Mouse (Mus musculus): Measurements from ENCODE around the gene Pnldc1.

Pnldc1 gene

DNA sequence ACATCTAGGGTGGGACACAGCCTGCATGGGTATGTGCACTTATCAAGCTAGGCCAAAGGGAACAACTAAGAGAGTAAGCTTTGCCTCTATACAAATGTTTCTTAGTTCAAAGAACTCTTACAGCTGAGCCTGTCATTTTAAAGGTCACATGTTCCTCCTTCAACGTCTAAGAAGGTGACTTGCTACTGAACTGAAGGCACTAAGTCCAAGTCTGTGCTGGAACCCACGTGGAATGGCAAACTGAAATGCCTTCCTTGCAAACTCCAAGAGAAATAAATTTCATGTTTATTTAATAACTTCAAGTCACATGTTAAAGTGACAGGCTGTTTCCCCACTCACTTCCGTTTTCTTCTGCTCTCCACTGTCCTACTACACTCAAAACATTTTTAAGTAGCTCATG is 52.6 kb downstream of the Pnldc1 start:
- no peak for DNase-seq (ENCODE audit: low spot score)

DNA sequence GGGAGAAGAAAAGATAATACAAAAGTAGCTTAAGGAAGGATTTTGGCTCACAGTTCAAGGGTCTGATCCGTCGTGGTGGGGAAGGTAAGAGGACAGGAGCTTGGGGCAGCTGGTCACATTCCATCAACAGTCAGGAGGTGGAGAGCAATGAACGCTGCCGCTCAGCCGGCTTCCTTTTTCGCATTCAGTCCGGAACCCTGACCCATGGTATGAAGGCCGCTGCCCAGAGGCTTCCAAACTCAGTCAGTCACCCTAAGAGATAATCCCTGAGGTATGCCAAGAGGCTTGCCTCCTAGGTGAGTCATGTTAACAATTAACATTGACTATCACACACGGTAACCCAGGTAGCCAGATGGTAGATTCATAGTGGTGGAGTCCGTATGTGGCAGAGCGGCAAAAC is 55.6 kb downstream of the Pnldc1 start:
- no peak for DNase-seq (ENCODE audit: low spot score)

DNA sequence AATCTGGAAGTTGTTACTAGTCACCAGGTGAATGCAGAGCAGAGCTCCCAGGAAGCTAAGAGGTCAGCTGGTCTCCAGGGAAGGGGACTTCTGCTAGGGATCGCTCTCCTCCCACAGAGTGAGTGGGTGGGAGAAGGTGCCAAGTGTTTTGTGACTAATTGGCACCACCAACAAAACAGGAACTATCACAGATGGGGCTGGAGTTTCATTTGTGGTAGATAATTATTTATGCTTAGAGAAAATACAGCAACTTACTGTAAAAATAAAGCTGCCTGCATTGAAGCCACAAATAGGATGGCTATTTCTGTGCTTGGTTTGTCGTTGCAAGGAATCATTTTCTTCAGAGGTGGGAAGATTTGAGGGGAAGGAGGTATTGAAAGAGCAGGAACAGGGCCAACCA is 56.2 kb downstream of the Pnldc1 start:
- DNase-seq (ENCODE audit: low spot score): no peak

DNA sequence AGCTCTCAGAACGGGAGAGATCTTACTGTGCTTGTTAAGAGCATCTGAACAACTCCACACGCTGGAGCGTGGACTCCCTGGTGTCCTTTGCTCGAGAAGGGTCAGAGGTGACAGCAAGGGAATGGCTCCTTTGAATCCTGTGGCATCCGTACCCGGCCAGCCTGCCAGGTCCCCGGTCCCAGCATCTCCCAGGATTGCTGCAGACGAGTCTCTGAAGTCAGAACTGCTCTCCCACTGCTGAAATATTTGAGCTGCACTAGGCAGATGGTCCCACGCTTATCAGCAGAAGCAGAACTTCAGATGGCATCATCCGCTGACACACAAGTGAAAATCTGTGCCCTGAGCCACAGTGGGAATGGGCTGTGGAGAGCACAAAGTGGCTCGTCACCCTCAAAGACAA is 58.3 kb downstream of the Pnldc1 start:
- no peak for DNase-seq (ENCODE audit: low spot score)

DNA sequence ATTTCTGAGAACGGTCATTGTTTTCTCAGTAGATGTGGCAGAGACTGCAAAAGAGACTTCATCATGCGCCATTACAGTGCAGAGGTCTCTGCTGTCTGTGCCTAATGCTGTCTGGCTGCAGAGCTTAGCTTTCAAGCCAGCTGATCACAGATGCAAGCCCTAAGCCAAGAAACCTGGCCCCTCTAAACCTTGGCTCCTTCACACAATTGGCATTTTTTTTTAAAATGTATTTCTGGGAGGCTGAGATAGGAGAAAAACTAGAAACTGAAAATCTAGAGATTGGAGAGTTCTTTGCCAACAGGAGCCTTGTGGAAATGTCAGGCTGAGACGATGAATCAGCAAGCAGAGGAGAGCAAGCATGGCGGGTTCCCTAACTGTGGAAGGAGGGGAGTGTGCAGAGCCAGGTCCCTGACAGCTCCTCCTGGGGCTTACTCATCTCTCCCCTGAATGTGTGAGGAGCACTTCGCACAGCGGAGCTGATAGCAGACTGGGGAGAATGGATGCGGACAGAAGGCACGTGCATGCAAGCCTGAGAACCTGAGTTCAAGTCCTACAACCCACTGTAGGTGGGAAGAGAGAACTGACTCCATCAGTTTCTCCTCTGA is 60.1 kb downstream of the Pnldc1 start:
- no peak for DNase-seq (ENCODE audit: low spot score)

DNA sequence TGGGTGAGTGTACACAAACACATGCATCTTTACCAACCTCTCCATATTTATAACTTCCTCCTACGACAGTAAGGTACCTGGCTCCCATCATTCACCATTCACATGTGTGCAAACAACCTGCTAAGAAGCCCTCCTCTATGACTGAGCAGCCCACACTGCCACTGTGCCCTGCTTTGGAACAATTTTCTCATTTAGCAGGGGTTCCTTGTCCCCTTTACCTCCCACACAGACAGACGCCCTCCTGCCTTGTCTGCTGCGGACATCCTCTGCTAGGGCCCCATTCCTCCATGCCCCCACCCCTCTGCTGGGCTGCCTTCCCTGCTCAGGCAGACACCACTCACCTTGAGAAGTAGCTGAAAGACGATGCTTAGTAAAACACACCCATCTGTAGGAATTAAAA is 62.3 kb downstream of the Pnldc1 start:
- no peak for DNase-seq (ENCODE audit: low spot score)

DNA sequence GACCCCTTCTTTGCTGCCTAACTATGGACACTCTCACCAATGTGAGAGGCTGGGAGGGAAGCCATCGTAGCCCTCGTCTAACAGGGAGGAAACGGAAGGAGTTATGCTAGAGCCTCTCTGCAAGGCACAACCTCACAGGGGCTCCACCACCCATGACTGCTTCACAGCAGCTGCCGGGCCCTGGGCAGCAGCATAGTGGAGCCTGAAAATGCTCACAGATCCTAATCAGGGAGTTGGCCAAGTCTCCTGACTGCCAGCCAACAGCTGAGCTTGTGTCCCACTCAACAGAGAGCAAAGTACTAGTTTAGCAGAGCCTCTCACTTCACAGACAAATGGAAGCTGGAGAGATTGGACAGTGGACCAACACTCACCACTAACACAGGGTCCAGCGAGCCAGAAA is 63.6 kb downstream of the Pnldc1 start:
- no peak for DNase-seq (ENCODE audit: low spot score)

DNA sequence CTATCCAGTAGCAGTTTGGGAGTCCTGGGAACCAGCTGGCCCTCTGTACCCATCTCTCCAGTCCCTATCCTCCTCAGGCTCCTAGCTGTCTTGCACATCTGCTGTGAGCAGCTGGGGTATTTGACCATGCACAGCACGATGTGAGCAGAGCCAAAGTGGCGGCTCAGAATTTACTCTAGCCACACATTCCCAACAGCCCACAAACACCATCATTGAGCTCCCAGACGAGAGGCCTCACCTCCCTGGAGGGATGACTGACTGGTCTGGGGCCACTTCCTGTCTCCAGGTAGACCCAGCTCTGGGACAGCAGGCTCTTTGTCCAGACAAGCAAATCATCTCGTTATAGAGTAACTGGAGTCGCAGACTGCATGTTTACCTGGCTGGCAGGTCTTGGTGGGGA is 64.2 kb downstream of the Pnldc1 start:
- DNase-seq (ENCODE audit: low spot score): no peak

DNA sequence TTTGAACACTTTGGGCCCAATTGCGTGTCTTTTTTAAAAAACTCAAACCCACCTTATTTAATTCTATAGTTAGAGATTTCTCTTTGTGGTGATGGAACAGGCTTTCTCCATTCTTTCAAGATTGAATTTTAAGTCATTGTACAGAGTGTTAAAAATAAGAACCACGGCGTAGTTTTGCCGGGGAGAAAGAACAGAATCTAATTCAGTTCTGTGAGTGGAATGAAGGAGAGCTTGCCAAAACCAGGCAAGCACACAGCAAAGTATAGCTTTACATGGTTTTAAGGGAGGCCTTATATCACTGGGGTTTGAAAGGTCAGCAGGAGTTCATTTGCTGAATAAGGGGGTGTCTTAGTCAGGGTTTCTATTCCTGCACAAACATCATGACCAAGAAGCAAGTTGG is 65.5 kb downstream of the Pnldc1 start:
- no peak for DNase-seq (ENCODE audit: low spot score)

DNA sequence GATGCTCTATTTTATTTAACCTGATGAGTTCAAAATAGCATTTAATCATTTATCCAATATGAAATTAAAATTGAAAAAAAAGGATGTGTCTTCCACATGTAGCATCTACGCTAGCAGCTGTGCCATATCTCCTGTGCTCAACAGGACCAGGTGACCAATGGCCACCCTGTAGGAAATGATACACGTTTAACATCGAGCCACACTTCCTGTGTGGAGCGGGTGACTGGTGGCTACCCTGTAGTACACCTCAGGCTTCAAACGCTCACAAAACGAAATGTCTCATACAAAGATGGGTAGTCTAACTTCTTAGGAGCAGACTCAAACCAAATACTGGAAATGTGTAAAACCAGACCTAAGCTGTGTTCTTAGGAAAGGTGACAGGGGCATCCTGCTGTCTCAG is 66.2 kb downstream of the Pnldc1 start:
- DNase-seq (ENCODE audit: low spot score): no peak

DNA sequence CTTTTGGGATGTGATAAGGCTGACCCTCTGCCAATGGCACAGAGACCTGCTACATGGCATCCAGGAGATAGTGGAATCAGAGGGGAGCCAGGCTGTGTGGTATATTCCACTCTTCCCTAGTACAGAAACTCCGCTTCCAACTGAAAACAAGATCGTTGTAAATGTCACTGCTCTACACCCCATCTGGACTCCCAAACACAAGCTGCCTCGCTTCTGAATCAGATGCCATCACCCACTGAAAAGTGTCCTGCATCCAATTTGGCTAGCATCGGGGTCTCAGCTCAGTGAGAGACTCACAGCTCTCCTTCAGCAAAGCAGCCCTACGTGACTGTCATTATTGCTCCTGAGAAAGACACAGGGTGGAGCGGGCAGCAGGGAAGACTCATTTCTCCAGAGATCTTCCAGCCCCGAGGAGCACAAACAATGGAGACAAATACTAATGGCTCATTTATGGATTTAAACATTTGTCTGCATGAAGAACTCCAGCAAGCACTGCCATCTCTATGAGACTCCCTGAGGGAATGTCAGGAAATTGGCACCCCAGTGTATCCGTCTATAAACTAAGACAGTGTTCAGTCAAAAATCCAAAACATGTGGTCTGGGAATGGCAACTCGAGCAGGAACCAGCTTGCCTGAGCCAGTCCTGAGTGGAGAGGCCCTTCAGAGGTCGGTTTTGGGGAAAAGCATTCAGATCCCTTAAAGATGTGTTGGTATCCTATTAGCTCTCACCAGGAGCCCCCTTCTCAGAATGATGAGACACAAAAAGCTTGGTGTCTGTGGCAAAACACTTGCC is 70.4 kb downstream of the Pnldc1 start:
- no peak for DNase-seq (ENCODE audit: low spot score)
